Mouse (Mus musculus): Measurements from ENCODE around the gene Ipo8.

GRCm38 (mm10) chr6:148732920-148733319 lies 98.3 kb downstream of the Ipo8 start:
- TF ChIP-seq CTCF (conservative IDR thresholded peaks at IDR 0.05; ENCODE audit: low read length) (no peak), POU5F1 (IDR thresholded peaks at IDR 0.05; ENCODE audit: borderline replicate concordance, low read length) (no peak), NANOG (IDR thresholded peaks at IDR 0.05; ENCODE audit: borderline replicate concordance, low read length) (no peak)

Data from E14TG2a.4 (cell line).